Mouse (Mus musculus) cerebellum, postnatal 4 days (tissue): ENCODE results near the gene Tmem87a.

Experiments
- DNase-seq, 2 experiments: peaks; one replicate each; pipeline ENCODE4 v3.0.0; 2022; ENCODE audit warnings: low spot score in 2 of 2, mixed read lengths in 1 of 2

The Tmem87a gene

DNA sequence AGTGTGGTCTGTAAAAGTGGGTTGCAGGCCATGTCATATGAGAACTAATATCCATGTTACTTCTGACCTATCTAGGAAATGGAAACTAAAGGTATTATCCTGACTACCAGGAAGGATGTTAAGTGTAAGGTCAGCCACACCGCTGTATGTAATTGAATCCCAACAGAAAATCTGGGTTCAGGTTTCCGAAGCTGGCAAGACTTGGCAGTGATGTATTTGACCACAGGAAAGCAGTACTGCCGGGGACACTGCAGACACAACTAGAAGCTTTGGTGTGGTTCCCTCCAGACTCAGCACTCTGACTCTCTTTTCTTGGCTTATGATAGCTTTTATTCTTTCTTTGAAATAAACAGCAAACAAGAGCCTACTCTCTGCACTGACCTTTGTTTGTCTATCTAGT lies 37.4 kb downstream of the Tmem87a start:
- no peak for DNase-seq

DNA sequence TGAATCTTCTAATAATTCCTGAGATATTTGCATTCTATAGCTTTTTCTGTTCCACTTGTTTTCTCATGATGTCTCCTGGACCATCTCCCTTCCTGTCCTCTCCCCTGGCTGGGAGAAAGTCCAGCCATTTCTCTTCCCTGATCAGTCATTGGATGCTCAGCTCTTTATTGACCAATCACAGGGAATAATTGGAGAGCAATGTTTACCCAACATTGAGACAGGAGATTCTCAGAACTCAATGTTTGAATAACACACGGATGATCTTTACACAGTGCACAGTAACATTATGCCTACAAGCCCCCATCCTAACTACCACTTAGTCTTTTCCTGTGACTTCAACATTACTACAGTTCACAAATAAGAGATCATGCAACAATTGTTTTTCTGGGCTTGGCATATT lies 43.5 kb downstream of the Tmem87a start:
- no peak for DNase-seq

GRCm38 (mm10) chr2:120352682-120353646 lies 50.9 kb downstream of the Tmem87a start, which contains the start of gene Vps39:
Vps39 (minus strand) TSS chr2:120353137.
- peak; percentile 68 to 84 for DNase-seq

DNA sequence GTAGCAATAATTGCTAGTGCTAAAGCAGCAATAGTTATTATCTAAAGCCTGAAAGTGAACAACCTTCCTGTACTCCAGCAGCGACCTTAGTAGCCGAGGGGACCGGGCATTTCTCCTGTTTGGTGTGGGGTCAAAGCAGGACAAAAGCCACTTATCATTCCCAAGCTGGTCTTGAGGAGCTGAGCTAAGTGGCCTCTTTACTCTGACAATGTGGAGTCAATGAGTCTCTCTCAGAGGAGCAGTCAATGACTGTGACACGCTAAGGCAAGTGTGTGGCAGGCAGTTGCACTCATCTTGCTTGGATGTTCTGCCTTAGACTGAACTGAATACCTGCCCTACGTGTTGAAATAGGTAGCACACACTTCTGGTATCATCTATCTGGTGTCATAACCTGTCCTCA lies 52.6 kb downstream of the Tmem87a start:
- no peak for DNase-seq

DNA sequence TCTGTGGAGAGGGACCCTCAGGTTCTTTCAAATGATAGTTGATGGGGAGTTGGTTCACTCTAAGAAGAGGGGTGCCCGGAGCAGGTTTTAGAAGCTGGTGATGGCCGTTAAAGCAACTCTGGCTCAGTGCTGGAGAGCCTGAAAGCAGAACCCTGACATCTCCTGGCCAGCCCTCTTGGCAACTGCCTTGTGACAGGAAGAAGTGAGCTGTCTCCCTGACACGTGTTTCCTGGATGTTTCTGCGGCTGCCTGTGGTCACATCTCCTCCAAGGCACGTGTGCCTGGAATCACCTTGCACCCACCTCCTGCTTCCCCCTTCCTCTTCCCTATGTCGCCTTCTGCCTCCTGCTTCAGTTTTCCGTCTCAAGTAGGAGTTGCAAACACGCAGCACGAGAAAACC lies 55.8 kb downstream of the Tmem87a start:
- DNase-seq = no peak

- no peak for DNase-seq
Measured at GRCm38 (mm10) chr2:120341741-120342140, 62.2 kb downstream of the Tmem87a start.

DNA sequence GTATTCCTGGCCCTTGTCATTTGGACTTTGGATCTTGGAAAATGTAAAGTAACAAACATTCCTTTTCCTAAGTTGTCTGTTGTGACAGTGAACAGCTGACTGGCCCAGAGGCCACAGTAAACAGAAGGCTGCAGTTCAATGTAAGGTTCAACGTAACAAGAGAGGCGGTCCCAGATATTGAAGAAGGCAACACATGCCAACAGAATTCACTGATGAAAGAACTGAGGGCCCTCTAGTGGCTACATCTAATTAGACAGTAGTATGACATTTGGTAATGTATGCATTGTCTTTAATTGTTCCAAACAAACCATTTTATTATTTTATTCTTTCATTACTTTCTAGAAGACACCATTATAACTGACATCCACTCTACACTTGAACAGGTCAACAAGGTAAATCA lies 66.0 kb downstream of the Tmem87a start:
- no peak for DNase-seq

GRCm38 (mm10) chr2:120331575-120331974 lies 72.3 kb downstream of the Tmem87a start:
- no peak for DNase-seq

DNA sequence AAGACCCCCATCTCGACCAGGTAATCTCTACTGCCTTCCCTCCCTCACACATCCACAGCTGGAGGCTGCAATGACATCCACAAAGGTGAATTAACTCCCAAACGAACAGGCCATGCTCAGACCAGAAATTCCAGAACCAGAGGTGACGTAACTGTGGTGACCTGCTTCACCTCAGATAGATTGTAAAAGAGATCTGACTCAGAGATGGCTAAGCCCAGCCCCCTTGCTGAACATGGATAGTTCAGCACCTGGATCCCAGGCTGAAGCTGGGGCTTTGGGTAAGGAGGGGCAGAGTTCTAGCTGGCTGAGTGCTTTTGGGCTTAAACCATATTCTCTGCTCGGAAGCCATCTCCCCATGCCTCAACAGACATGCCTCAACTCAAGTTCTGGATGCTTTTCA lies 88.8 kb downstream of the Tmem87a start:
- no peak for DNase-seq

GRCm38 (mm10) chr2:120314487-120314886 lies 89.4 kb downstream of the Tmem87a start:
- DNase-seq = no peak

GRCm38 (mm10) chr2:120313976-120314375 lies 89.9 kb downstream of the Tmem87a start, which contains the start of gene Pla2g4f:
Pla2g4f (minus strand) TSS chr2:120314165.
- no peak for DNase-seq

GRCm38 (mm10) chr2:120312276-120312825 lies 91.6 kb downstream of the Tmem87a start:
- DNase-seq = no peak
